Mouse (Mus musculus): Measurements from ENCODE around the gene Ftl1-ps1. TPM values are rescaled to one million over a fixed set of nuclear protein-coding genes. Genes with fewer than 3 reads are reported as not detected.

Gene Ftl1-ps1
- total and polyA plus RNA-seq, 3 experiments: 947 to 2,868 (median 1,319) TPM

GRCm38 (mm10) chr13:74356491-74356890, 43.0 kb upstream of the Ftl1-ps1 start:
- H3K79me2 ChIP-seq (replicated peaks; ENCODE audit: control insufficient read depth, extremely low read depth, insufficient read depth, poor library complexity, severe bottlenecking): peaks cover 17% of the 10 kb centered on the region
- no peak overlapping the region for H3K27ac ChIP-seq (ENCODE audit: insufficient read depth, low read depth)
- H3K27me3 ChIP-seq (replicated peaks): no peaks in the 10 kb centered on the region
- no peak for TF ChIP-seq MYC (IDR thresholded peaks at IDR 0.05; ENCODE audit: low read depth, low read length)
- peaks cover 0 to 11% of the 10 kb centered on the region in 2 experiments; a peak in 2 of 4 replicates for H3K4me1 ChIP-seq (ENCODE audit: control insufficient read depth in 1 of 2, insufficient read depth in 2 of 2)
- dilution Hi-C loops (cut with MboI; ENCODE audit: extremely low pct_ligation_motif_present, extremely low pct_unique_long_range_greater_than_20kb, low sequenced_read_pairs): no loop called here
- H3K36me3 ChIP-seq (replicated peaks in 1 of 2; ENCODE audit: control insufficient read depth in 1 of 2, insufficient read depth in 1 of 2, low read length in 1 of 2): peaks cover 50 to 82% of the 10 kb centered on the region in 2 experiments
- no peak for DNase-seq (ENCODE audit: extremely low read depth)
- H3K9ac ChIP-seq (ENCODE audit: insufficient read depth, low read depth): no peak overlapping the region
- H3K4me2 ChIP-seq (ENCODE audit: insufficient read depth, low read depth, poor library complexity, severe bottlenecking): no peak overlapping the region
- H3K9me3 ChIP-seq (replicated peaks; ENCODE audit: low read length): no peaks in the 10 kb centered on the region
- in situ Hi-C loops (cut with MboI; ENCODE audit: low pct_ligation_motif_present, low pct_unique_long_range_greater_than_20kb, low sequenced_read_pairs): no loop called here
- no peak overlapping the region for H3K4me3 ChIP-seq (replicated peaks in 1 of 3; ENCODE audit: low read depth in 2 of 3, low read length in 2 of 3, poor library complexity in 1 of 3)

GRCm38 (mm10) chr13:74362218-74362617, 37.3 kb upstream of the Ftl1-ps1 start:
- peaks cover 26 to 60% of the 10 kb centered on the region in 2 experiments for H3K36me3 ChIP-seq (replicated peaks in 1 of 2; ENCODE audit: control insufficient read depth in 1 of 2, insufficient read depth in 1 of 2, low read length in 1 of 2)
- dilution Hi-C loops (cut with MboI; ENCODE audit: extremely low pct_ligation_motif_present, extremely low pct_unique_long_range_greater_than_20kb, low sequenced_read_pairs) (no loop called here), in situ Hi-C loops (cut with MboI; ENCODE audit: low pct_ligation_motif_present, low pct_unique_long_range_greater_than_20kb, low sequenced_read_pairs) (no loop called here)
- H3K9ac ChIP-seq (ENCODE audit: insufficient read depth, low read depth): no peak overlapping the region
- H3K27me3 ChIP-seq (replicated peaks): no peaks in the 10 kb centered on the region
- H3K4me3 ChIP-seq (replicated peaks in 1 of 3; ENCODE audit: low read depth in 2 of 3, low read length in 2 of 3, poor library complexity in 1 of 3): no peak overlapping the region
- H3K79me2 ChIP-seq (replicated peaks; ENCODE audit: control insufficient read depth, extremely low read depth, insufficient read depth, poor library complexity, severe bottlenecking): no peaks in the 10 kb centered on the region; the same call in 1 of the 2 replicates
- no peaks in the 10 kb centered on the region for H3K9me3 ChIP-seq (replicated peaks; ENCODE audit: low read length)
- H3K27ac ChIP-seq (ENCODE audit: insufficient read depth, low read depth): no peak overlapping the region
- H3K4me1 ChIP-seq (ENCODE audit: control insufficient read depth in 1 of 2, insufficient read depth in 2 of 2): peaks cover 0 to 9% of the 10 kb centered on the region in 2 experiments; a peak in 2 of 4 replicates
- no peak for DNase-seq (ENCODE audit: extremely low read depth)
- H3K4me2 ChIP-seq (ENCODE audit: insufficient read depth, low read depth, poor library complexity, severe bottlenecking): no peak overlapping the region
- TF ChIP-seq MAX (IDR thresholded peaks at IDR 0.05; ENCODE audit: low read length): no peak
- no peak for TF ChIP-seq USF2 (conservative IDR thresholded peaks at IDR 0.05; ENCODE audit: low read depth, low read length)
- TF ChIP-seq ZNF384 (IDR thresholded peaks at IDR 0.05; ENCODE audit: low read depth, low read length): no peak
- no peak for TF ChIP-seq JUN (IDR thresholded peaks at IDR 0.05; ENCODE audit: insufficient read depth, low read depth, low read length)
- TF ChIP-seq TCF12 (IDR thresholded peaks at IDR 0.05; ENCODE audit: low read depth, low read length): no peak

GRCm38 (mm10) chr13:74363176-74363858, 36.2 kb upstream of the Ftl1-ps1 start:
- Histone ChIP-seq H3K9me3 (replicated peaks; ENCODE audit: low read length) (no peaks in the 10 kb centered on the region), H3K9ac (ENCODE audit: insufficient read depth, low read depth) (no peak overlapping the region), H3K36me3 (replicated peaks in 1 of 2; ENCODE audit: control insufficient read depth in 1 of 2, insufficient read depth in 1 of 2, low read length in 1 of 2) (peaks cover 19 to 51% of the 10 kb centered on the region in 2 experiments), H3K27me3 (replicated peaks) (no peaks in the 10 kb centered on the region), H3K4me1 (ENCODE audit: control insufficient read depth in 1 of 2, insufficient read depth in 2 of 2) (peaks cover 0 to 11% of the 10 kb centered on the region in 2 experiments; a peak in 2 of 4 replicates), H3K4me3 (replicated peaks in 1 of 3; ENCODE audit: low read depth in 2 of 3, low read length in 2 of 3, poor library complexity in 1 of 3) (no peak overlapping the region), H3K79me2 (replicated peaks; ENCODE audit: control insufficient read depth, extremely low read depth, insufficient read depth, poor library complexity, severe bottlenecking) (no peaks in the 10 kb centered on the region; the same call in 1 of the 2 replicates), H3K27ac (ENCODE audit: insufficient read depth, low read depth) (no peak overlapping the region), H3K4me2 (ENCODE audit: insufficient read depth, low read depth, poor library complexity, severe bottlenecking) (no peak overlapping the region)
- dilution Hi-C loops (cut with MboI; ENCODE audit: extremely low pct_ligation_motif_present, extremely low pct_unique_long_range_greater_than_20kb, low sequenced_read_pairs) (no loop called here), in situ Hi-C loops (cut with MboI; ENCODE audit: low pct_ligation_motif_present, low pct_unique_long_range_greater_than_20kb, low sequenced_read_pairs) (no loop called here)
- no peak for DNase-seq (ENCODE audit: extremely low read depth)
- TF ChIP-seq POLR2AphosphoS2 (IDR thresholded peaks at IDR 0.05; ENCODE audit: low read depth, low read length): no peak
- no peak for TF ChIP-seq CTCF (conservative IDR thresholded peaks at IDR 0.05 in 1 of 2, IDR thresholded peaks at IDR 0.05 in 1 of 2; ENCODE audit: low read depth in 2 of 2, low read length in 2 of 2)
- no peak for TF ChIP-seq TBP (conservative IDR thresholded peaks at IDR 0.05; ENCODE audit: low read depth, low read length)
